Mouse (Mus musculus): ENCODE data around the gene Atl2. TPM values are rescaled to one million over a fixed set of nuclear protein-coding genes. Genes with fewer than 3 reads are reported as not detected.

Gene Atl2
- polyA plus RNA-seq, 1 experiment from 2014 or later = 28.2 TPM

DNA sequence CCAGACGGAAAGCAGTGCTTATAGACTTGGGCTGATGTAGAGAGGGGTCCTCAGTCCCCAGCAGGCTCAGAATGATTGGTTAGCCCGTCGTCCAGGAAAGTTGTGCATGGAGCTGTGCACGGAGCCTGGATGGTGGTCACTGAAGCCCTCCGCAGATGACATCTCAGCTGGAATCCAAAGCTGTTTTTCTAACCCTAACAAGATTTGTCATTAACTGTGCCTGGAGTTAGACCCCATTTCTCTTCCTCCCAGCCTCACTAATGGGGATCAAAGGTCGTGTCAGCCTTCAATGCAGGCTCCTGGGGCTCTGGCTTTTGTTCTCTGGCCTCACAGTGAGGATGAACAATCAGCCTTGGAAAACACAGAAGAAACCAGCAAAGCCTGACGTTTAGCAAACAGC, 77.9 kb downstream of the Atl2 start:
- DNase-seq (ENCODE audit: low spot score) (peak; percentile 12), ATAC-seq (peak; percentile 23; the same call in 1 of the 2 replicates)
- 2% methylated on average over 7 of the region's 7 CpGs for WGBS

DNA sequence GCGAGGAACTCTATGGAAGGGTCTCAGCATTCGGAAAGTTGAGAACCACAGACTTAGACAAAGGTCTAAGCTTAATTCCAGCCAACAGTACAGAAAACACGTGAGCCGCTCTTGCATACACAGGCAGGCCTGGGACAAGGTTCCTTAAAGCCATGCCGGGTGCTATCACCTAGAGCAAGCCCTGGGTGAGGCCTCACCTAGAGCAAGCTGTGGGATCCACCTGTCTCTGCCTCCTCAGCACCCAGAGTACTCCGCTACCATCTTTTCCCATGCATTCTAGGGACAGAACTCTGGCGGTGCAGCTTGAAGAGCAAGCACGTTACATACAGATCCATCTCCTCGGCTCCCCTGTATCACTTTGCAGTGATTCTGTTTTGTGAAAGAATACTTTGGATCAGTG, 78.4 kb downstream of the Atl2 start:
- no peaks in the 10 kb centered on the region for H3K4me1 ChIP-seq (ENCODE audit: control insufficient read depth, insufficient read depth, low read length)
- DNase-seq (ENCODE audit: low spot score) = no peak
- no peak for ATAC-seq
- H3K9ac ChIP-seq (ENCODE audit: low read length) = no peak overlapping the region
- 47% methylated on average over 9 of the region's 9 CpGs for WGBS
- no peak overlapping the region for H3K4me3 ChIP-seq (ENCODE audit: low read depth, low read length)
- no peaks in the 10 kb centered on the region for H3K9me3 ChIP-seq (replicated peaks; ENCODE audit: control insufficient read depth, low read length)
- H3K36me3 ChIP-seq (ENCODE audit: control insufficient read depth, insufficient read depth, low read length) = no peaks in the 10 kb centered on the region
- H3K27ac ChIP-seq (ENCODE audit: low read depth, low read length) = no peak overlapping the region
- 0 out of 2 replicates have a peak, but pooled peaks cover 5% of the 10 kb centered on the region for H3K27me3 ChIP-seq (replicated peaks; ENCODE audit: control insufficient read depth, insufficient read depth, low read length)
- no peak overlapping the region for H3K4me2 ChIP-seq (ENCODE audit: low read length)

More for the DNA sequence above, 77.9 kb downstream of the Atl2 start:
- no peak overlapping the region for H3K4me2 ChIP-seq (ENCODE audit: low read length)
- no peak overlapping the region for H3K9ac ChIP-seq (ENCODE audit: low read length)
- no peaks in the 10 kb centered on the region for H3K36me3 ChIP-seq (ENCODE audit: control insufficient read depth, insufficient read depth, low read length)
- no peaks in the 10 kb centered on the region for H3K4me1 ChIP-seq (ENCODE audit: control insufficient read depth, insufficient read depth, low read length)
- H3K4me3 ChIP-seq (ENCODE audit: low read depth, low read length) = no peak overlapping the region
- H3K27ac ChIP-seq (ENCODE audit: low read depth, low read length) = no peak overlapping the region
- no peaks in the 10 kb centered on the region for H3K9me3 ChIP-seq (replicated peaks; ENCODE audit: control insufficient read depth, low read length)
- H3K27me3 ChIP-seq (replicated peaks; ENCODE audit: control insufficient read depth, insufficient read depth, low read length) = 0 out of 2 replicates have a peak, but pooled peaks cover 5% of the 10 kb centered on the region

DNA sequence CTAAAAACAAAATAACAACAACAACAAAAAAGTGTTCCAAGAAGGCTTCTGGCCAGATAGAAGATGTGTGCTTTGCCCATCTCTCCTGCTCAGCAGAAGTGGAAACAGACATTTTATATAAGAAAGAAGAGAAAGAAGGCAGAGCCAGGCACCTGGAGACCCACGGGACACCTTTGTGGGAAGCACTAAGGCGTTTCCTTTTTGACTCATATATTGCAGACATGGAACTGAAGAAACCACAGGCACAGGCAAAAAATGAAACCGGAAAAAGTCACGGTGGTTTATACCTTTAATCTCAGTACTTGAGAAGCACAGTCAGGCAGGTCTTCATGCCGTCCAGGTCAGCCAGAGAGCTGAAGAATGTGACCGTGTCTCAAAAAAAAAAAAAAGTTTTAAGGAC, 79.0 kb downstream of the Atl2 start:
- Histone ChIP-seq H3K27ac (ENCODE audit: low read depth, low read length) (no peak overlapping the region), H3K4me3 (ENCODE audit: low read depth, low read length) (no peak overlapping the region), H3K4me1 (ENCODE audit: control insufficient read depth, insufficient read depth, low read length) (no peaks in the 10 kb centered on the region), H3K4me2 (ENCODE audit: low read length) (no peak overlapping the region), H3K27me3 (replicated peaks; ENCODE audit: control insufficient read depth, insufficient read depth, low read length) (0 out of 2 replicates have a peak, but pooled peaks cover 5% of the 10 kb centered on the region), H3K9me3 (replicated peaks; ENCODE audit: control insufficient read depth, low read length) (no peaks in the 10 kb centered on the region), H3K9ac (ENCODE audit: low read length) (no peak overlapping the region), H3K36me3 (ENCODE audit: control insufficient read depth, insufficient read depth, low read length) (no peaks in the 10 kb centered on the region)
- DNase-seq (ENCODE audit: low spot score) (no peak), ATAC-seq (no peak)
- 84% methylated on average over 6 of the region's 6 CpGs for WGBS

DNA sequence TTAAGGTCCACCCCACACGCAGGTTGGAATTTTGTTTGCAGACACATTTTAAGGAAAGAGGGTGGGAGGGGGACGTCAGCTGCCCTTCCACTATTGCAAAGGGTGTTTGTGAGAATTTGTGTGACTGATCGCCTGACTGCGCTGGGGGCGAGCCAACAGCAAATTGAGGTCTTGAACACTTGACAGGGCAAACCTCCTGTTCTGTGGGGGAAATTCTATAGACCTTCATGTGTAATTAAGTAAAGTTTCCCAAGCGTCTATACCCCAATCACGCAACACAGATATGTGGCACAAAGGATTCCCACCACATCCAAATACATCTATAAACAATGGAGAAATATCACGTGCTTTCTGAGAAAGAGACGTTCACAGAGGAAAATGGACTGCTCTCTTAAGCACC, 85.5 kb downstream of the Atl2 start:
- H3K9ac ChIP-seq (ENCODE audit: low read length) = no peak overlapping the region
- 0 out of 2 replicates have a peak, but pooled peaks cover 3% of the 10 kb centered on the region for H3K4me1 ChIP-seq (ENCODE audit: control insufficient read depth, insufficient read depth, low read length)
- peak; percentile 17 for DNase-seq (ENCODE audit: low spot score)
- 0 out of 2 replicates have a peak, but pooled peaks have one; percentile 15 for ATAC-seq
- no peaks in the 10 kb centered on the region for H3K36me3 ChIP-seq (ENCODE audit: control insufficient read depth, insufficient read depth, low read length)
- 81% methylated on average over 9 of the region's 9 CpGs for WGBS
- H3K4me2 ChIP-seq (ENCODE audit: low read length) = no peak overlapping the region
- H3K27ac ChIP-seq (ENCODE audit: low read depth, low read length) = no peak overlapping the region
- H3K9me3 ChIP-seq (replicated peaks; ENCODE audit: control insufficient read depth, low read length) = no peaks in the 10 kb centered on the region
- H3K27me3 ChIP-seq (replicated peaks; ENCODE audit: control insufficient read depth, insufficient read depth, low read length) = no peaks in the 10 kb centered on the region
- H3K4me3 ChIP-seq (ENCODE audit: low read depth, low read length) = no peak overlapping the region

DNA sequence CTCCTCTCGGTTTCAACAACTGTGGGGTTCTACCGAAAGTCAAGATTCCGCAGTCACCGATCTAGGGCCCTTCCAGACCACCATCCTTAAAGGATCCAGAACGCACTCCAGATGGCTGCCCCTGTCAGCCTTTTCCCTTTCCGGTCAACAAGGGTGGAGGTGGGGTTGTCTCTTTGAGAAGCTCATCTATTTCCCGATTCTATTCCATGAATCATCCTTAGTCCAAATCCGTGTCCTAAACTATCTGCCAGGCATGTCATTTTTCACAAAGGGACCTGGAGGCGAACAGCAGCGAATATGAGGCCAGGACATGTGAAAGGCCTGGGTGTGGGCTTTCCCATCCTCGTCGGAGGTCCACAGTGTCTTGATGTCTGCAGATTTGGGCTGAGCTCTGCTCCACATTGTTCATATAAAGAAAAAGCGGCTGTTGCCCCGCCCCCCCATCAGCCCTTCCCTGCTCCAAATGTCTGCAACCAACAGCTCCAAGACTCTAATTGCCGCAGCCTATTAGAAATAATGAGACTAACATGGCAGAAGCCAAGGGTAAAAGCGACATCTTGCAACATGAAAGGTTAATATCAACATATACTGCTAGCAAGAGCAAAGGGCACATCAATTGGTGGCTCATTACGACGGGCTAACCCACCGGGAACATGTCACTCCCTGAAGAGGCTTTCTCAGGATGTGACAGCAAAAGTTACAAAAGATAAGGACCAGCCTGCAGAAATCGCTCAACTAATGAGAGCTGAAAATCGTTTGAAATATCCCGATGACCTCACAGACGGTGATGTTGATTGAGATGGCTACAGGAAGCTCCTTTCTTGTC, 86.2 kb downstream of the Atl2 start:
- no peaks in the 10 kb centered on the region for H3K27me3 ChIP-seq (replicated peaks; ENCODE audit: control insufficient read depth, insufficient read depth, low read length)
- DNase-seq (ENCODE audit: low spot score) = peak; percentile 60
- ATAC-seq = peak; percentile 70
- no peak overlapping the region for H3K4me2 ChIP-seq (ENCODE audit: low read length)
- peak overlapping the region; percentile 3 for H3K27ac ChIP-seq (ENCODE audit: low read depth, low read length)
- H3K9me3 ChIP-seq (replicated peaks; ENCODE audit: control insufficient read depth, low read length) = no peaks in the 10 kb centered on the region
- WGBS = 74% methylated on average over 23 of the region's 23 CpGs
- no peaks in the 10 kb centered on the region for H3K36me3 ChIP-seq (ENCODE audit: control insufficient read depth, insufficient read depth, low read length)
- H3K9ac ChIP-seq (ENCODE audit: low read length) = no peak overlapping the region
- H3K4me3 ChIP-seq (ENCODE audit: low read depth, low read length) = no peak overlapping the region
- H3K4me1 ChIP-seq (ENCODE audit: control insufficient read depth, insufficient read depth, low read length) = 0 out of 2 replicates have a peak, but pooled peaks cover 3% of the 10 kb centered on the region

DNA sequence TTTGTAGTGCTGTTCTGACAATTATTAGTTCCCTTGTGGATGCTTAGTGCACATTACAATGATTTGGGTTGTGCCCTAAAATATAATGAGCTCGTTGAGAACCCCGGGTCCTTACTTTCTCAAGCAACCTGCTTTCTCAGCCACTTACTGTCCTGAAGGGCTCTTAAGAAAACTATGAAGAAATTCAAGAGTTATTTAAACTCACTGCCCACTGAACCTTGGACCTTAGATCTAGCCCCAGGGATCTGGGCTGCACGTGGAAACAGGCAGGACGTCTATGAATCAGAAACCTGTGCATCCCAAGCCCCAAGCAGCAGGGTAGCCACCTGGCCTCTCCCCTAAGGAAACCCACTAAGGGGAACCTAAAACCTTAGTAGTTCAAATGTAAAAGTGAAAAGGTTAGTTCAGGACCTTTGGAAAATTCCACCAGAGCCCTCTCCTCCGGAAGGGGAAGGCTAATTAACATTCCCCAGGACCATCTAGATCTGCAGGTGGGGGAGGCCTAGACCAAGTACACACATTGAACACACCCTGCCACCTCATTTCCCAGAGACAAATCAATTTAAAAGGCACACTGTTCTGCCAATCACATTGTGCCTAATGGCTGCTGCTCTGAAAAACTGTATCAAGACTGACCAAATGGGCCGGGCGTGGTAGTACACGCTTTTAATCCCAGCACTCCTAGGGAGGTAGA, 88.5 kb downstream of the Atl2 start:
- ATAC-seq (no peak), DNase-seq (ENCODE audit: low spot score) (no peak)
- Histone ChIP-seq H3K4me3 (ENCODE audit: low read depth, low read length) (no peak overlapping the region), H3K4me1 (ENCODE audit: control insufficient read depth, insufficient read depth, low read length) (0 out of 2 replicates have a peak, but pooled peaks cover 3% of the 10 kb centered on the region), H3K36me3 (ENCODE audit: control insufficient read depth, insufficient read depth, low read length) (no peaks in the 10 kb centered on the region), H3K9me3 (replicated peaks; ENCODE audit: control insufficient read depth, low read length) (no peaks in the 10 kb centered on the region), H3K9ac (ENCODE audit: low read length) (no peak overlapping the region), H3K27ac (ENCODE audit: low read depth, low read length) (no peak overlapping the region), H3K4me2 (ENCODE audit: low read length) (no peak overlapping the region), H3K27me3 (replicated peaks; ENCODE audit: control insufficient read depth, insufficient read depth, low read length) (no peaks in the 10 kb centered on the region)
- WGBS = 73% methylated on average over 8 of the region's 8 CpGs

DNA sequence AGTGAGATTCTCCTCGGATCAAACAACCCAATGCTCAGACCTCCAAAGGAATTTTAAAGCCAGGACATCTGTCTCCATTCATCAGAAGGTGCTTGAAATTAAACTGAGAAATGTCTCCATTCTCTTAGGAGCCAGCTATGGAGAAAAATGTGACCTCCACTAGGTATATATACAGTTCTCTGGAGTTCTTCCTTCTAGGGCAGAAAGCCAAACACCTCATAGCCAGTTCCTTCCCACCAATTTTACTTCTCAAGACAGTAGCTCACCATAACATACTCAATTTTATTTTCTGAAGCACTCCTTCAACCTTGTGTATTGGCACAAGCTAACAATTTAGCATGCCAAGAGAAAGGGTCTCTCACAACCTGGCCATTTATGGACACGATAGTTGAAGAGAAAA, 91.2 kb downstream of the Atl2 start:
- WGBS = 85% methylated on average over 2 of the region's 2 CpGs
- DNase-seq (ENCODE audit: low spot score) = no peak

DNA sequence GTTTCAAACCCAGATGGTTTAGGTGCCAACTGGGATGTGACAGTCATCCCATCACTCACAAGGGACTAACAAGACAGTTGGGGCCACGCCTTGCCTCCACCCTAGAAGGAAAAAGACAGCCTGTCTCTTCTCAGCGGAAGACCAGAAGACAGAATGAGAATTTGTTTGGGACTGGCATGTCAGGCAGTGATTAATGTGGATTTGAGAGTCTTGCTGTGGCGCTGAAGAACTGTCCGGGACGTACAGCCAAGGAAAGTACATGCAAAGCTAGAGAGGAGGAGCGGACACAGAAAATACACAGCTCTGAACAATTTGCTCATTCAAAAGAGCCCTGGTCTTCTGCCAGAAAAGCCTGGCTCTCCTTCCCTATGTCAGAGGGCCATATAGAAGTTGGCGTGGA, 93.9 kb downstream of the Atl2 start:
- Histone ChIP-seq H3K9me3 (replicated peaks; ENCODE audit: control insufficient read depth, low read length) (no peaks in the 10 kb centered on the region), H3K27me3 (replicated peaks; ENCODE audit: control insufficient read depth, insufficient read depth, low read length) (no peaks in the 10 kb centered on the region), H3K36me3 (ENCODE audit: control insufficient read depth, insufficient read depth, low read length) (no peaks in the 10 kb centered on the region), H3K27ac (ENCODE audit: low read depth, low read length) (no peak overlapping the region), H3K4me1 (ENCODE audit: control insufficient read depth, insufficient read depth, low read length) (no peaks in the 10 kb centered on the region), H3K9ac (ENCODE audit: low read length) (no peak overlapping the region), H3K4me3 (ENCODE audit: low read depth, low read length) (no peak overlapping the region), H3K4me2 (ENCODE audit: low read length) (no peak overlapping the region)
- DNase-seq (ENCODE audit: low spot score) (no peak), ATAC-seq (no peak)
- WGBS = 84% methylated on average over 7 of the region's 7 CpGs

More for the DNA sequence above, 91.2 kb downstream of the Atl2 start:
- H3K9ac ChIP-seq (ENCODE audit: low read length) = no peak overlapping the region
- H3K4me2 ChIP-seq (ENCODE audit: low read length) = no peak overlapping the region
- H3K36me3 ChIP-seq (ENCODE audit: control insufficient read depth, insufficient read depth, low read length) = no peaks in the 10 kb centered on the region
- no peak overlapping the region for H3K4me3 ChIP-seq (ENCODE audit: low read depth, low read length)
- H3K27me3 ChIP-seq (replicated peaks; ENCODE audit: control insufficient read depth, insufficient read depth, low read length) = no peaks in the 10 kb centered on the region
- no peak for ATAC-seq
- 0 out of 2 replicates have a peak, but pooled peaks cover 2% of the 10 kb centered on the region for H3K4me1 ChIP-seq (ENCODE audit: control insufficient read depth, insufficient read depth, low read length)
- no peak overlapping the region for H3K27ac ChIP-seq (ENCODE audit: low read depth, low read length)
- no peaks in the 10 kb centered on the region for H3K9me3 ChIP-seq (replicated peaks; ENCODE audit: control insufficient read depth, low read length)

DNA sequence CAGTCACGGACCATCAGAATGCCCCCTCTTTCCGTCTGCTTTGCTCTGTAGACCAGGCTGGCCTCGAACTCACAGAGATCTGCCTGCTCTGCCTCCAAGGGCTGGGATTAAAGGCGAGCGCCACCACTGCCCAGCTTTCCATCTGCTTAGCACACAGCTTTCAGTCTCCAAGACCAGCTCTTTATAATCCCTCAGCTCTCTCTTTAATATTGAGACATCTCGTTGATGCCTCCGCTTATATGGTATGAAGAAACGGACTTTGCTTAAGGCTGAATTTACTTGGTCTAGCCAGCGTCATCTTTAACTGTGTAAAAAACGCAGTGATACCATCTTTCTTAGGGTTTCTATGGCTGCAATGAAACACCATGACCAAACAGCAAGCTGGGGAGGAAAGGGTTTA, 97.1 kb downstream of the Atl2 start:
- no peak overlapping the region for H3K9ac ChIP-seq (ENCODE audit: low read length)
- ATAC-seq (no peak), DNase-seq (ENCODE audit: low spot score) (no peak)
- H3K9me3 ChIP-seq (replicated peaks; ENCODE audit: control insufficient read depth, low read length) = no peaks in the 10 kb centered on the region
- WGBS = 92% methylated on average over 10 of the region's 10 CpGs
- no peak overlapping the region for H3K27ac ChIP-seq (ENCODE audit: low read depth, low read length)
- no peak overlapping the region for H3K4me3 ChIP-seq (ENCODE audit: low read depth, low read length)
- no peak overlapping the region for H3K4me2 ChIP-seq (ENCODE audit: low read length)
- H3K4me1 ChIP-seq (ENCODE audit: control insufficient read depth, insufficient read depth, low read length) = no peaks in the 10 kb centered on the region
- H3K36me3 ChIP-seq (ENCODE audit: control insufficient read depth, insufficient read depth, low read length) = no peaks in the 10 kb centered on the region
- no peaks in the 10 kb centered on the region for H3K27me3 ChIP-seq (replicated peaks; ENCODE audit: control insufficient read depth, insufficient read depth, low read length)
